Mouse (Mus musculus) heart, postnatal 0 days (tissue): ENCODE results near the gene Rimklb.

ENCODE experiments used
- CTCF ChIP-seq: IDR thresholded peaks from 2 replicates; pipeline ENCODE4 v1.5.1; 2016; ENCODE audit warnings: antibody characterized with exemption, control low read depth, low read depth
- EP300 ChIP-seq: IDR thresholded peaks from 2 replicates; pipeline ENCODE4 v1.6.1; 2016; ENCODE audit warnings: antibody characterized with exemption, low read depth

DNA sequence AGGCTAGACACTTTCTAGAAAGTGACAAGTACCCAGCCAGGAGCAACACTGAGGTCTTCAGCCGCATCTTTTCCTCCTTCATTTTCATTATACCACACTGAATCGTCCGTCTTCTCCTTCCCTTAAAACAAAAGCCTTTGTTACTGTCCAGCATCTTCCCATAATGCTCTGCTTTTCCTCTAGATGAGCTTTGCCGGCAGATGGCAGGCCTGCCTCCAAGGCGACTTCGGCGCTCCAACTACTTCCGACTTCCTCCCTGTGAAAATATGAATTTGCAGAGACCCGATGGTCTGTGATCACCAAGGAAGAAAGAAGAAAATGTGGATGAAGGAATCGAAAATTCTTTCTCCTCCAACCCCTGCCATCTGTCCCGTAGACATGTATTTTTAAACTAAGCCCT lies 29.6 kb upstream of the Rimklb start:
- no peak for TF ChIP-seq CTCF
- no peak for TF ChIP-seq EP300
